Mouse (Mus musculus) brain, embryonic 14.5 days (tissue): ENCODE results near the gene Bcl2l1.

Experiments used
- CTCF ChIP-seq: fragments of 200-500 bp; IDR thresholded peaks from 2 replicates; pipeline ENCODE4 v1.5.1; 2012; ENCODE audit warnings: inconsistent platforms, mild to moderate bottlenecking, moderate library complexity, borderline replicate concordance; ENCODE audit not compliant: insufficient read depth, insufficient read length; ENCODE audit errors: extremely low read depth
- POLR2A ChIP-seq: fragments of 200-500 bp; IDR thresholded peaks from 2 replicates; pipeline ENCODE4 v1.6.1; 2012; ENCODE audit warnings: mild to moderate bottlenecking, inconsistent platforms, borderline replicate concordance; ENCODE audit not compliant: poor library complexity, insufficient read depth, insufficient read length, severe bottlenecking; ENCODE audit errors: extremely low read depth

- TF ChIP-seq POLR2A (no peak), CTCF (no peak)
Measured at GRCm38 (mm10) chr2:152842741-152843140, 11.2 kb upstream of the Bcl2l1 start.
